Mouse (Mus musculus) midbrain, embryonic 10.5 days (tissue): ENCODE measurements around the gene Arhgap10. TPM values are rescaled to one million over a fixed set of nuclear protein-coding genes. Genes with fewer than 3 reads are reported as not detected.

Experiments used
- DNase-seq: peaks from one replicate; pipeline ENCODE4 v3.0.0-alpha.2; 2017; ENCODE audit warnings: low spot score
- H3K27ac ChIP-seq: fragments of 300-500 bp; sonication (generic); replicated peaks from 2 replicates; pipeline ENCODE4 v1.5.1; 2016; ENCODE audit warnings: mild to moderate bottlenecking
- H3K27me3 ChIP-seq: fragments of 300-500 bp; sonication (generic); 2 replicates; pipeline ENCODE4 v1.6.1; 2016; ENCODE audit warnings: low read depth, mild to moderate bottlenecking; ENCODE audit not compliant: poor library complexity, severe bottlenecking
- H3K36me3 ChIP-seq: fragments of 300-500 bp; sonication (generic); 2 replicates; pipeline ENCODE4 v1.6.1; 2016; ENCODE audit warnings: mild to moderate bottlenecking, moderate library complexity
- H3K4me1 ChIP-seq: fragments of 300-500 bp; sonication (generic); 2 replicates; pipeline ENCODE4 v1.6.1; 2016
- H3K4me3 ChIP-seq: fragments of 300-500 bp; sonication (generic); 2 replicates; pipeline ENCODE4 v1.5.1; 2016; ENCODE audit warnings: mild to moderate bottlenecking, moderate library complexity
- H3K9me3 ChIP-seq: fragments of 300-500 bp; sonication (generic); replicated peaks from 2 replicates; pipeline ENCODE4 v1.6.1; 2016; ENCODE audit warnings: mild to moderate bottlenecking
- WGBS: fragments of 180-500 bp; shearing (Covaris S2); methylation state at CpG from one replicate; pipeline ENCODE4 v1.1.7; 2016; 5-methylcytosine and 5-hydroxymethylcytosine counted together
- polyA plus RNA-seq: library from polyadenylated mRNA; unstranded; fragments of >200 nt; fragmentation: Nextera tagmentation; extraction: Ambion mirVana; gene quantifications from 2 replicates; pipeline ENCODE4 v1.2.1, GENCODE M21; 2016

Arhgap10 gene
- polyA plus RNA-seq, 1 experiment from 2014 or later: 16.5 TPM

DNA sequence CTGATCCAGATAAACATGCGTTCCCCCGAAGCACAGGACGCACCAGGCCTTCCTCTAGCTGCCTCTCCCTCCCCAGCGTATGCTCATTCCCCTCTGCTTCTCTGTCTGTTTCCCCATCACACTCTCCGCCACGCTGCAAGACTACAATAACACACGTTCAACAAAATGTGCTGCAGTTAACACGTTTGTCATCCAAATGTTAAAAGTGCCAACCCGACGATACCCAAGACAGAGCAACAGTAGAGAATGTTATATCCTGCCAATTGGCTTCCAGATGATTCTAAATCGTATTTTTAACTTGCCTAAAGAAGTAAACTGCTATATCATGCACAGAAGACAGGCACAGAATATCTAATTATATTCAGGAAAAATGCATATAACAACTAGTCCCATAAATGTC is 223.2 kb downstream of the Arhgap10 start:
- peaks cover 9% of the 10 kb centered on the region; the same call in 1 of the 2 replicates for H3K9me3 ChIP-seq
- H3K27me3 ChIP-seq: no peaks in the 10 kb centered on the region
- DNase-seq: no peak
- WGBS: 94% methylated on average over 11 of the region's 11 CpGs
- no peak overlapping the region for H3K27ac ChIP-seq
- H3K4me1 ChIP-seq: 0 out of 2 replicates have a peak, but pooled peaks cover 7% of the 10 kb centered on the region
- no peak overlapping the region for H3K4me3 ChIP-seq
- H3K36me3 ChIP-seq: no peaks in the 10 kb centered on the region

DNA sequence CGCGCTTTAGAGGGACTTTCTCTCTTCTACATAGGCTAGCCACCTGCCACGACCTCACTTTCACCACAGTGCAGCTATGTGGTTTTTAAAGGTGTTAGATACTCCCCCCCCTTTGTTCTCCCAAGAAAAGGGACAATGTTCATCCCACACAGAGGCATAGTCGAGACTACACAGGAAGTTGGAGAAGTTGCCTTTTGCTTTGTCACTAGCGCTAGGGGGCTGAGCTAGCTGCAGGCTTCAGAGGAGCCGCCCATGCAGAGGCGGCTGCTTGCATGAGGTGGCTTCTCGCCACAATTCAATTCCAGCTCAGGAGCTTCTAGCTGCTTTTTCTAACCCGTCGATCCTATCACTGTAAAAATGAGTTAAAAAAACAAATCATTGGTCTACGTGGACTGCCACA is 225.1 kb downstream of the Arhgap10 start:
- H3K4me3 ChIP-seq: no peak overlapping the region
- no peak overlapping the region for H3K27ac ChIP-seq
- DNase-seq: no peak
- WGBS: 70% methylated on average over 11 of the region's 11 CpGs
- no peaks in the 10 kb centered on the region for H3K27me3 ChIP-seq
- H3K36me3 ChIP-seq: no peaks in the 10 kb centered on the region
- H3K9me3 ChIP-seq: peaks cover 9% of the 10 kb centered on the region; the same call in 1 of the 2 replicates
- 0 out of 2 replicates have a peak, but pooled peaks cover 7% of the 10 kb centered on the region for H3K4me1 ChIP-seq

DNA sequence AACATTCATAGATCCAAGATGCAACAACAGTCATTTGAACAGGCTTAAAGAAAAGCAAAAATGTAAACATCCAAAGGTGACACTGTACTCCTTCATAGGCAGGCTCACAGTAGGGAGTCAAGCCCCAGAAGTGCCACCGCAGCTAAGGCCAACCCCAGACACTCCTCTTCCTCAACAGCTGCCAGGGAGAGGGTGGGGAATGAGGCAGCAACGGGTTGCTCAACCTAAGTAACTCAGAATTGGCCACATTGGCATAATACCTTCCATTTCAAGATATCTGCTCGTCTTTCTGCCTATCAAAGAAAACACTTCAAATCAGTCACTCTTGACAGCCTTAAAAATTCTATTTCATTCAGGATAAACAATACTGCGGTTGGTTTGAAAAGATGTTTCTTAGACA is 225.6 kb downstream of the Arhgap10 start:
- 76% methylated on average over 4 of the region's 4 CpGs for WGBS

DNA sequence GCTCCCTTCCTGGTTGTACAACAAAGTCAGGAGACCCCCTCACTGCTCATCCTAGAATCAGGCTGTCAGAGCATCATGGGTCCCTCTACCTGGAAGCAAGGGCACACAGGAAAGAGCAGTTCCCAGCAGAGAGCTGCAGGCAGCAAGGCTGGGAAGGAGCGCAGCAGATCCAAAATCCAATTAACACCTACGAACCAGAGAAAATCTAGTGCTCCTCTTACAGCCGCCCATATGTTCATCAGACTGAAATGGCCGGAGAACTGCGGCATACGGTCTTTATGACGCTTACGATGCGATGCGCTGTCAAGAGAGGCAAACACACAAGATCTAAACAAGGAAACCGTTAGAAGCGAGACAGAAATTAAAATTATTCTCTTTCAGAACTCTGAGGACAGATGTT is 229.3 kb downstream of the Arhgap10 start:
- WGBS: 93% methylated on average over 12 of the region's 12 CpGs

More for the DNA sequence above, 225.6 kb downstream of the Arhgap10 start:
- 0 out of 2 replicates have a peak, but pooled peaks cover 7% of the 10 kb centered on the region for H3K4me1 ChIP-seq
- DNase-seq: no peak
- no peak overlapping the region for H3K27ac ChIP-seq
- no peaks in the 10 kb centered on the region for H3K36me3 ChIP-seq
- no peak overlapping the region for H3K4me3 ChIP-seq
- H3K9me3 ChIP-seq: peaks cover 9% of the 10 kb centered on the region; the same call in 1 of the 2 replicates
- H3K27me3 ChIP-seq: no peaks in the 10 kb centered on the region

DNA sequence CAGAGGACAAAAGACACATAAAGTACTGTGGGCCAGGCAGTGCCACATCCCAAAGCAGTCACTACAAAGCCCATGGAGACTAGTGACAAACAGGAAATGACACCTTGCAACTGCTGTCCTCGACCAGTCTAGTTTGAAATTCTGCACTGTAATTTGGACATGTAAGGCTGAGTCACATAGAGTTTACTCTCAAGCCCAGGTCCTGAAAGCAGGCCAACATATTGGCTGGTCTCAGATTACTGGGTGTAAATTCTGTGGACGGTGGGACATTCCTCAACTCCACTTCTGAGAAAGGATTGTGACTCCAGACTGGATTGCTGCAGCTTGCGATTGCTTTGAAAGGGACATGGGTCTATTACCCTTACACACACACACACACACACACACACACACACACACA is 229.7 kb downstream of the Arhgap10 start:
- no peak overlapping the region for H3K27ac ChIP-seq
- DNase-seq: no peak
- WGBS: 82% methylated on average over 3 of the region's 3 CpGs
- H3K4me1 ChIP-seq: 0 out of 2 replicates have a peak, but pooled peaks cover 7% of the 10 kb centered on the region
- H3K4me3 ChIP-seq: no peak overlapping the region
- no peaks in the 10 kb centered on the region for H3K9me3 ChIP-seq
- no peaks in the 10 kb centered on the region for H3K27me3 ChIP-seq
- H3K36me3 ChIP-seq: no peaks in the 10 kb centered on the region

More for the DNA sequence above, 229.3 kb downstream of the Arhgap10 start:
- Histone ChIP-seq H3K9me3 (no peaks in the 10 kb centered on the region), H3K36me3 (no peaks in the 10 kb centered on the region), H3K4me3 (no peak overlapping the region), H3K4me1 (0 out of 2 replicates have a peak, but pooled peaks cover 7% of the 10 kb centered on the region), H3K27ac (no peak overlapping the region), H3K27me3 (no peaks in the 10 kb centered on the region)
- DNase-seq: no peak

DNA sequence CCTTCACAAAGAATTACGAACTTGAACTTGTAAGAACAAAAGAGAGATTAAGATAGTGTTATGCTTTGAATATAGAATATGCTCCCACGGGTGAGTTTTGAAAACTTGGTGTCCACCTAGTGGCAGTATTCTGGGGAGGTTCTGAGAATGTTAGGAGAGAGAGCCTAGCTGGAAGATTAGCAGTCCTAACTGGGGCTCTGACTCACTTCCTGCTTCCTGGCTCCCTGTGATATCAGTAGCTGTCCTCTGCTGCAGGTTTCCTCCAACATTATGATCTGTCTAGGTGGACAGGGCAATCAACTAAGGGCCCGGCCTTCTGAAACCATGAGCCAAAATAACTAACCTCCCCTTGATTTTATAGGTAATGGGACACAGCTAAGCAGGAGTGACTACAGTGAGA is 233.3 kb downstream of the Arhgap10 start:
- no peak overlapping the region for H3K4me3 ChIP-seq
- H3K36me3 ChIP-seq: no peaks in the 10 kb centered on the region
- no peak for DNase-seq
- H3K4me1 ChIP-seq: no peaks in the 10 kb centered on the region
- H3K27me3 ChIP-seq: no peaks in the 10 kb centered on the region
- no peak overlapping the region for H3K27ac ChIP-seq
- H3K9me3 ChIP-seq: no peaks in the 10 kb centered on the region
- WGBS: 83% methylated on average over 3 of the region's 3 CpGs

DNA sequence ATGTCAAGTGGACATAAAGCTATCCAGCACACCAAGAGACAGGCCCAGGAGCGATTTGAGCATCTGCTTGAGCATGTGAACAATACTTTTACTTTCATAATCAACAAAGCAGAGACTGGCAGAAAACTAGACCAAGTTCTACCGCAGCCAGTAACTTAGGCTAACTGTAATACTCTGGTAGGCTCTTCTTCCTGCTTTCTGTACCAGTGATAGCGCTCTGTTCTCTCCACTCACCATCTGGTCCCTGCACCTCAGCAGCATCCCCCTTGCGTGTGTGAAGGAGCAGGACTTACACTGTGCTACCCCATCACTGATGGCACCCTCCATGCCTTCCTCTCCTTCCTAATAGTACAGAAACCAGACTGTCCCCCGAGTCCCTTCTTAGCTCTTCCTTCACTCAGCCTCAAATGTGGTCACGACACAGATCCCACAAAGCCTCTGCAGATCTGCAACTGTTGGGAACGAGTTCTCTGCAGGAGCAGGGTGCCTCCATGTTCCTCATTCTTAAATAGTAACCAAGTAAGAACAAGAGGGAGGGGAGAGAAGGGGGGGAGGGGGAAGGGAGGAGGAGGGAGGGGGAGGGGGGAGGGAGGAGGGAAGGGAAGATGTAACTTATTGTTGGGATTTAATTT is 235.0 kb downstream of the Arhgap10 start:
- H3K4me1 ChIP-seq: no peaks in the 10 kb centered on the region
- 92% methylated on average over 7 of the region's 7 CpGs for WGBS
- no peak for DNase-seq
- no peaks in the 10 kb centered on the region for H3K27me3 ChIP-seq
- H3K4me3 ChIP-seq: no peak overlapping the region
- H3K27ac ChIP-seq: no peak overlapping the region
- no peaks in the 10 kb centered on the region for H3K36me3 ChIP-seq
- H3K9me3 ChIP-seq: no peaks in the 10 kb centered on the region

DNA sequence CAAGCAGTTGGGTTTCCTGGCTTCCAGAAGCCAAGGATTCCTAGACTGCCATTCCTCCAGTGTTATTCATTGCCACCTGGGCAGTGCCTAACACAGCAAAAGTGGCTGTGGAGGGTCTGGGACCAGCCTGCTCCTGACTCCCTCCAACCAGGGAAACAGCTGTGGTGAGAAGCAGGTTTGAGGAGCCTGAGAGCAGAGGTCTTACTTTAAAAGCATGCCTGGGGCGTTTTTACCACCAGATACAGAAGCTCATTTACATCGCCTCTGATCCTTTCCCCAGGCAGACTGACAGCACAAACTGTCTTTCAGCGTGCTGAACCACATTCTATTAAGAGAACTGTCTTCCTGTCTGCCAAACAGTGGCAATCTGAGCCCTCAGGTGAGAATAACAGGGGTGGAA is 237.8 kb downstream of the Arhgap10 start:
- no peaks in the 10 kb centered on the region for H3K9me3 ChIP-seq
- no peak for DNase-seq
- H3K27me3 ChIP-seq: no peaks in the 10 kb centered on the region
- no peaks in the 10 kb centered on the region for H3K4me1 ChIP-seq
- no peak overlapping the region for H3K4me3 ChIP-seq
- H3K27ac ChIP-seq: no peak overlapping the region
- H3K36me3 ChIP-seq: no peaks in the 10 kb centered on the region
- WGBS: 72% methylated on average over 3 of the region's 3 CpGs

DNA sequence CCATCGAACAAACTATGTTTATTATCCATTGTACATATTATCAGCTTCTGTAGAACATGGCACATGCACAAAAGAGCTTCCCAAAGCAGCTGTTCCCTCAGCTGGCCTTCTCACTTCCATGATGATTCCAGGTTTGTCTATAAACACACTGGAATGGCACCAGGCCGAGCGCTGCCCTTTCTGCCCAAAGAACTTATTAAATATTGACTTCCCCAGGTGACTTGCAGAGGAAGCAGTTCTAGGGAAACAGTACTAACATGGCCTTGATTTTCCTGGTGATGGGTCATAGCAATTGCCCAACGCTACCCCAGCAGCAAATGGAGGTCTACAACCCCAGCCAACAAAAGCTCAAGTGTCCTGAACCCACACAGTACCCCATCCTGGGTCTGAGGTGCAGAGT is 239.5 kb downstream of the Arhgap10 start:
- no peaks in the 10 kb centered on the region for H3K27me3 ChIP-seq
- DNase-seq: no peak
- H3K4me1 ChIP-seq: no peaks in the 10 kb centered on the region
- no peak overlapping the region for H3K27ac ChIP-seq
- H3K36me3 ChIP-seq: no peaks in the 10 kb centered on the region
- no peak overlapping the region for H3K4me3 ChIP-seq
- WGBS: 91% methylated on average over 4 of the region's 4 CpGs
- H3K9me3 ChIP-seq: no peaks in the 10 kb centered on the region

DNA sequence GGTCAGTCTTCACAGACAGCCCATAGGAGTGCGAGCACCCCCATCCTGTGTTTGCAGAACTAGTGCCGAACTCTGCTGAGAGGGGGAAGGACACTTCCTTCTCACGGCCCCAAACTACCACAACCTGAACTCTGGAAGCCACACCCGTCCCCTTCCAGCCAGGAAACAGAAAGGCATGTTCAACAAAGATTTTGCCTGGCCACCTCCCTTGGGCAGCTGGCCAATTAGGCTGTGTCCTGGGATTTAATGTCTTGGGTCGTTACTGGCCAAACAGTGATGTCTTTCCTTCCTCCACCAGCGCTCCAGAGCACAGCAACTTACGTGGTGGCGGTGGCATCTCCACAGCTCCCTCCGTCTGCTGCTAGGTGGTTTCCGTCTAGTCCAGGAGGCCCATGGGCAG is 240.9 kb downstream of the Arhgap10 start:
- Histone ChIP-seq H3K9me3 (no peaks in the 10 kb centered on the region), H3K27me3 (no peaks in the 10 kb centered on the region), H3K36me3 (no peaks in the 10 kb centered on the region), H3K4me3 (no peak overlapping the region), H3K27ac (no peak overlapping the region), H3K4me1 (no peaks in the 10 kb centered on the region)
- DNase-seq: no peak
- 92% methylated on average over 10 of the region's 10 CpGs for WGBS

DNA sequence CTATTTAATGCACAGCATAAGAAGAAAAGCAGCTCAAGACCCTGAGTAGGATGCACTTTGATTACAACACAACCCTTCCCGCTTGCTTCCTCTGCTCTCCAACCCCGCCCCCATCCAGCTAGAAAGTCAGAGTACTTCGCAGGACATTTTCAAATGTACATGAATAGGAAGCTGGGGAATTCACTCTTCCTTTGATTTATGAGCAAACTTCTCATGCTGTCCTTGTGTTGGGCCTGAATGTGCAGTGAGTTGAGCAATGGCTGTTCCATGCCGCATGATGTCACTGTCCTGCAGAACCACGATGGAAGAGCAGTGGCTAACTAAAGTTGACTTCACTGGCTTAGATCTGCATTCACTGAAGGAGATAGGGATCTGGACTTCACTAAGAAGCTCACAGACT is 242.2 kb downstream of the Arhgap10 start:
- WGBS: 94% methylated on average over 5 of the region's 5 CpGs
- H3K4me3 ChIP-seq: no peak overlapping the region
- H3K4me1 ChIP-seq: no peaks in the 10 kb centered on the region
- no peak for DNase-seq
- no peak overlapping the region for H3K27ac ChIP-seq
- H3K27me3 ChIP-seq: no peaks in the 10 kb centered on the region
- no peaks in the 10 kb centered on the region for H3K36me3 ChIP-seq
- H3K9me3 ChIP-seq: 0 out of 2 replicates have a peak, but pooled peaks cover 1% of the 10 kb centered on the region

DNA sequence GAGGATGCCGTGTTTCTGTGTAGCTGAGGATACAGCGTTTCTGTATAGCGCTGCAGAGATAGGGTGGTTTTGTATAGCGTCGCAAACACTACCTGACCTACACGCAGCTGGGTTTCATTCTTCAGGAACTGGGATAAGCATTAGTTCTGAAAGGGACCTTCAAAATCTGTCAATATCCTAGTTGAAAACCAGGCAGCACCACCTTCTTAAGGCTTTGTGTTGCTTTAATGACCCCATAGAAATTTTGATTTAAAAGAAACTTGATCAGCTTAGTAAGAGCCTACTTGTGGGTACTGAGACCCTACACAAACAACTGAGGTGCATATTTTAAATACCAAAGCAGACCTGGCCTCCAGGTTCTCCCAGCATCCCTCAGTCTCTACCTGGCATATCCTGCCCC is 245.6 kb downstream of the Arhgap10 start:
- Histone ChIP-seq H3K27ac (no peak overlapping the region), H3K9me3 (peaks cover 19% of the 10 kb centered on the region; the same call in 1 of the 2 replicates), H3K4me1 (peaks cover 5% of the 10 kb centered on the region), H3K4me3 (no peak overlapping the region), H3K27me3 (no peaks in the 10 kb centered on the region), H3K36me3 (no peaks in the 10 kb centered on the region)
- 89% methylated on average over 6 of the region's 6 CpGs for WGBS
- no peak for DNase-seq

DNA sequence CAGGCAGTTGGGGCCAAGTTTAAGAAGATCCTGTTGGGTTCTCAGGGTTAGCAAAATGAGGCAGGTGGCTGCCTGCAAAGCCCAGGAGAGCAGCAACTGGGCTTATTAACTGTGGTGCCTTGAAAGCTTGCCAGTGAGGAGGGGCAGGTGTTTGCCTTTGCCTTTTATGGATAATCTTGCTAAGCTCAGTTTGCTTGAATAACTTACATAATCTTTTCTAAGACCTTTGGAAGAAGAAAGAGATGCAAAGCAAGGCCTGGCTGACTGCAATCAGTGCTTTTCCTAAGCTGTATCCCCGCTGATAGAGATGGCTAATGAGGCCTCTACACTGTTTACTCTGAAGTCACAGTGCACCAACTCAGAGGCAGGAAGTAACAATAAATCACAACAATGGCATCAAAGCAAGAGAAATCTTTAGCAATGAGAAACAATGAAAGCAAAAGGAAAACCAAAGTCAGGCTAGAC is 249.8 kb downstream of the Arhgap10 start:
- H3K4me1 ChIP-seq: peaks cover 5% of the 10 kb centered on the region
- 49% methylated on average over 1 of the region's 1 CpGs for WGBS
- H3K4me3 ChIP-seq: no peak overlapping the region
- H3K36me3 ChIP-seq: no peaks in the 10 kb centered on the region
- DNase-seq: no peak
- no peak overlapping the region for H3K27ac ChIP-seq
- no peaks in the 10 kb centered on the region for H3K27me3 ChIP-seq
- peaks cover 19% of the 10 kb centered on the region; the same call in 1 of the 2 replicates for H3K9me3 ChIP-seq
